Comparison of ENCODE assay signal across 9 mouse cellular contexts in the genomic region with DNA sequence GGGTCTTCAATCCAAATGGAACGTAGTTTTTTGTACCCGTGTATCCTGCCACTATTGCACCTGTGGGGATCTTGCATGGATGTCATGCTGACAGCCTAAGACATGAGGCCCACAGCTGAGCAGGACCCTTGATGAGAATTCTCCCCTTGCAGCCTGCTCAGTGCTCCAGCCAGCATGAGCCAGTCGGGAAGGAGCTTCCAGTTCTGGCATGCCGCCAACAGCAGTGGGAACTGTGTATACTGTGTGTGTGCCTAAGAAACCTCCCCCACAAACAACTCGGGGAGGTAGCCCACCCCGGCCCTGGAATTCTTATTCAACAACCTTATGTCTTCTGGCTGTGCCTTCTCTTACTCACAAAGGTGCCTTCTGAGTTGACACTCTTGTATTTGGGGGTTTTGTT. TPM values are rescaled to one million over a fixed set of nuclear protein-coding genes. Genes with fewer than 3 reads are reported as not detected.
DNase-seq lines count a peak whose midpoint lies in the region; ATAC-seq and TF ChIP-seq lines count a peak whose summit lies in the region.
"Had no signal": no experiment of that assay in that cellular context is flagged by ENCODE, and none has a peak within 500 bp of the region (broad histone marks: within the 10 kb centered on the region; RNA-seq: fewer than 3 reads in every experiment).

No protein-coding gene starts in this region.

- peak; percentile 19 to 22 for DNase-seq in adrenal gland, postnatal 36 days
- no peak for DNase-seq in adrenal gland, adult (ENCODE audit: inconsistent age in 2 of 2, low spot score in 1 of 2)
- DNase-seq in hindbrain, embryonic 11.5 days (ENCODE audit: low spot score) = no peak
- DNase-seq in midbrain, postnatal 0 days (ENCODE audit: low spot score) = peak; percentile 36
- DNase-seq in lung, postnatal 14 days = peak; percentile 52
- DNase-seq in spleen, postnatal 10 days (ENCODE audit: low spot score in 2 of 2) = no peak

- ATAC-seq in hindbrain, embryonic 16.5 days = peak; percentile 50; the same call in 1 of the 2 replicates
- no peak for ATAC-seq in hindbrain, embryonic 11.5 days (ENCODE audit: low FRiP score)
- ATAC-seq in midbrain, postnatal 0 days (ENCODE audit: low FRiP score) = no peak
- ATAC-seq in midbrain, embryonic 13.5 days = no peak

- no peak overlapping the region for H3K9ac ChIP-seq in hindbrain, embryonic 16.5 days (ENCODE audit: low read depth, low read length)
- H3K9ac ChIP-seq in hindbrain, embryonic 11.5 days (ENCODE audit: low read depth, low read length) = no peak overlapping the region
- no peak overlapping the region for H3K9ac ChIP-seq in midbrain, postnatal 0 days (replicated peaks; ENCODE audit: low read length, poor library complexity, severe bottlenecking)
- H3K9ac ChIP-seq in midbrain, embryonic 13.5 days (replicated peaks) = no peak overlapping the region

- no peak overlapping the region for H3K4me2 ChIP-seq in hindbrain, embryonic 16.5 days (ENCODE audit: low read length)
- H3K4me2 ChIP-seq in hindbrain, embryonic 11.5 days (replicated peaks; ENCODE audit: low read depth, low read length) = no peak overlapping the region
- H3K4me2 ChIP-seq in midbrain, postnatal 0 days (ENCODE audit: low read depth, low read length, poor library complexity, severe bottlenecking) = no peak overlapping the region
- H3K4me2 ChIP-seq in midbrain, embryonic 13.5 days (replicated peaks) = no peak overlapping the region

- no peaks in the 10 kb centered on the region for H3K9me3 ChIP-seq in hindbrain, embryonic 16.5 days (ENCODE audit: control insufficient read depth, low read length)
- no peaks in the 10 kb centered on the region for H3K9me3 ChIP-seq in hindbrain, embryonic 11.5 days (ENCODE audit: control insufficient read depth, low read length)
- H3K9me3 ChIP-seq in midbrain, postnatal 0 days (ENCODE audit: low read length) = no peaks in the 10 kb centered on the region
- no peaks in the 10 kb centered on the region for H3K9me3 ChIP-seq in midbrain, embryonic 13.5 days
- H3K9me3 ChIP-seq: megakaryocyte, embryonic 14.5 days had no signal

- H3K27ac ChIP-seq in hindbrain, embryonic 16.5 days (ENCODE audit: low read depth, low read length) = no peak overlapping the region
- no peak overlapping the region for H3K27ac ChIP-seq in hindbrain, embryonic 11.5 days (ENCODE audit: low read depth, low read length)
- no peak overlapping the region for H3K27ac ChIP-seq in midbrain, postnatal 0 days (ENCODE audit: low read depth, low read length)
- no peak overlapping the region for H3K27ac ChIP-seq in midbrain, embryonic 13.5 days

- 0 out of 2 replicates have a peak, but pooled peaks cover 3% of the 10 kb centered on the region for H3K4me1 ChIP-seq in hindbrain, embryonic 16.5 days (ENCODE audit: control insufficient read depth, insufficient read depth, low read depth, low read length)
- no peaks in the 10 kb centered on the region for H3K4me1 ChIP-seq in hindbrain, embryonic 11.5 days (replicated peaks; ENCODE audit: control insufficient read depth, insufficient read depth, low read length)
- H3K4me1 ChIP-seq in midbrain, postnatal 0 days (ENCODE audit: insufficient read depth, low read length) = no peaks in the 10 kb centered on the region
- 0 out of 2 replicates have a peak, but pooled peaks cover 2% of the 10 kb centered on the region for H3K4me1 ChIP-seq in midbrain, embryonic 13.5 days (replicated peaks)
- H3K4me1 ChIP-seq: megakaryocyte, embryonic 14.5 days had no signal

- TF ChIP-seq CTCF in midbrain, postnatal 0 days (IDR thresholded peaks at IDR 0.05) = no peak

- H3K4me3 ChIP-seq in hindbrain, embryonic 16.5 days (ENCODE audit: low read length) = no peak overlapping the region
- H3K4me3 ChIP-seq in hindbrain, embryonic 11.5 days (ENCODE audit: low read depth, low read length) = no peak overlapping the region
- H3K4me3 ChIP-seq in midbrain, postnatal 0 days (ENCODE audit: low read depth, low read length) = no peak overlapping the region
- H3K4me3 ChIP-seq in midbrain, embryonic 13.5 days (replicated peaks) = no peak overlapping the region
- H3K4me3 ChIP-seq: megakaryocyte, embryonic 14.5 days had no signal

- no peaks in the 10 kb centered on the region for H3K27me3 ChIP-seq in hindbrain, embryonic 16.5 days (replicated peaks; ENCODE audit: control insufficient read depth, insufficient read depth, low read length)
- no peaks in the 10 kb centered on the region for H3K27me3 ChIP-seq in hindbrain, embryonic 11.5 days (ENCODE audit: control insufficient read depth, insufficient read depth, low read length)
- no peaks in the 10 kb centered on the region for H3K27me3 ChIP-seq in midbrain, postnatal 0 days (ENCODE audit: insufficient read depth, low read length)
- no peaks in the 10 kb centered on the region for H3K27me3 ChIP-seq in midbrain, embryonic 13.5 days

- 57% methylated on average over 6 of the region's 6 CpGs for WGBS in hindbrain, embryonic 16.5 days
- 83% methylated on average over 6 of the region's 6 CpGs for WGBS in hindbrain, embryonic 11.5 days
- WGBS in midbrain, postnatal 0 days = 53% methylated on average over 6 of the region's 6 CpGs
- 72% methylated on average over 6 of the region's 6 CpGs for WGBS in midbrain, embryonic 13.5 days

- H3K36me3 ChIP-seq in hindbrain, embryonic 16.5 days (ENCODE audit: control insufficient read depth, insufficient read depth, low read length) = peaks cover 8% of the 10 kb centered on the region
- H3K36me3 ChIP-seq in hindbrain, embryonic 11.5 days (ENCODE audit: control insufficient read depth, insufficient read depth, low read length) = no peaks in the 10 kb centered on the region
- H3K36me3 ChIP-seq in midbrain, postnatal 0 days (ENCODE audit: insufficient read depth, low read length) = peaks cover 15% of the 10 kb centered on the region
- H3K36me3 ChIP-seq in midbrain, embryonic 13.5 days = peaks cover 22% of the 10 kb centered on the region

RNA-seq across cellular contexts. Expression of a gene that starts 20.4 kb away (rescaled TPM):
- 10 to 100 TPM; 49.6 to 52.0 TPM for total RNA-seq in adrenal gland, postnatal 36 days (2021)
- polyA plus RNA-seq in hindbrain, embryonic 16.5 days (2015; fragmentation: Nextera tagmentation; extraction: Ambion mirVana) = 22.2 and 24.7 TPM in 2 replicates
- 26.0 and 28.7 TPM in 2 replicates for polyA plus RNA-seq in hindbrain, embryonic 11.5 days (2014; fragmentation: Nextera tagmentation; extraction: Ambion mirVana)
- total RNA-seq in midbrain, postnatal 0 days (2014; rRNA removed) = 32.2 and 33.0 TPM in 2 replicates
- 19.2 and 20.1 TPM in 2 replicates for polyA plus RNA-seq in midbrain, postnatal 0 days (2015; fragmentation: Nextera tagmentation; extraction: Ambion mirVana)
- 20.4 and 23.3 TPM in 2 replicates for polyA plus RNA-seq in midbrain, embryonic 13.5 days (2015; fragmentation: Nextera tagmentation; extraction: Ambion mirVana)

RNA-seq across cellular contexts. Expression of a gene that starts 21.7 kb away (rescaled TPM):
- total RNA-seq in adrenal gland, postnatal 36 days (2021) = 10 to 100 TPM; 62.0 to 66.5 TPM
- polyA plus RNA-seq in hindbrain, embryonic 16.5 days (2015; fragmentation: Nextera tagmentation; extraction: Ambion mirVana) = 45.9 and 47.6 TPM in 2 replicates
- polyA plus RNA-seq in hindbrain, embryonic 11.5 days (2014; fragmentation: Nextera tagmentation; extraction: Ambion mirVana) = 38.0 and 38.1 TPM in 2 replicates
- total RNA-seq in midbrain, postnatal 0 days (2014; rRNA removed) = 34.8 and 42.3 TPM in 2 replicates
- polyA plus RNA-seq in midbrain, postnatal 0 days (2015; fragmentation: Nextera tagmentation; extraction: Ambion mirVana) = 47.9 and 48.1 TPM in 2 replicates
- polyA plus RNA-seq in midbrain, embryonic 13.5 days (2015; fragmentation: Nextera tagmentation; extraction: Ambion mirVana) = 39.4 and 42.9 TPM in 2 replicates

RNA-seq across cellular contexts. Expression of a gene that starts 43.4 kb away (rescaled TPM):
- total RNA-seq in adrenal gland, postnatal 36 days (2021) = 1 to 10 TPM; 1.5 to 1.8 TPM
- 6.0 and 7.8 TPM in 2 replicates for polyA plus RNA-seq in hindbrain, embryonic 16.5 days (2015; fragmentation: Nextera tagmentation; extraction: Ambion mirVana)
- polyA plus RNA-seq in hindbrain, embryonic 11.5 days (2014; fragmentation: Nextera tagmentation; extraction: Ambion mirVana) = 6.6 and 7.0 TPM in 2 replicates
- total RNA-seq in midbrain, postnatal 0 days (2014; rRNA removed) = 9.2 and 14.1 TPM in 2 replicates
- polyA plus RNA-seq in midbrain, postnatal 0 days (2015; fragmentation: Nextera tagmentation; extraction: Ambion mirVana) = 7.1 and 8.6 TPM in 2 replicates
- 4.3 and 5.1 TPM in 2 replicates for polyA plus RNA-seq in midbrain, embryonic 13.5 days (2015; fragmentation: Nextera tagmentation; extraction: Ambion mirVana)

RNA-seq across cellular contexts. Expression of a gene that starts 43.8 kb away (rescaled TPM):
- 10 to 100 TPM; 69.7 to 87.6 TPM for total RNA-seq in adrenal gland, postnatal 36 days (2021)
- polyA plus RNA-seq in hindbrain, embryonic 16.5 days (2015; fragmentation: Nextera tagmentation; extraction: Ambion mirVana) = 69.2 and 79.3 TPM in 2 replicates
- 13.9 and 15.8 TPM in 2 replicates for polyA plus RNA-seq in hindbrain, embryonic 11.5 days (2014; fragmentation: Nextera tagmentation; extraction: Ambion mirVana)
- total RNA-seq in midbrain, postnatal 0 days (2014; rRNA removed) = 108 and 120 TPM in 2 replicates
- 49.4 and 51.6 TPM in 2 replicates for polyA plus RNA-seq in midbrain, postnatal 0 days (2015; fragmentation: Nextera tagmentation; extraction: Ambion mirVana)
- 47.8 and 50.1 TPM in 2 replicates for polyA plus RNA-seq in midbrain, embryonic 13.5 days (2015; fragmentation: Nextera tagmentation; extraction: Ambion mirVana)

RNA-seq across cellular contexts. Expression of a gene that starts 57.8 kb away (rescaled TPM):
- total RNA-seq in adrenal gland, postnatal 36 days (2021) = 10 to 100 TPM; 65.2 to 70.3 TPM
- polyA plus RNA-seq in hindbrain, embryonic 16.5 days (2015; fragmentation: Nextera tagmentation; extraction: Ambion mirVana) = 100 and 101 TPM in 2 replicates
- polyA plus RNA-seq in hindbrain, embryonic 11.5 days (2014; fragmentation: Nextera tagmentation; extraction: Ambion mirVana) = 113 and 118 TPM in 2 replicates
- 88.6 and 92.6 TPM in 2 replicates for total RNA-seq in midbrain, postnatal 0 days (2014; rRNA removed)
- 83.1 and 87.8 TPM in 2 replicates for polyA plus RNA-seq in midbrain, postnatal 0 days (2015; fragmentation: Nextera tagmentation; extraction: Ambion mirVana)
- polyA plus RNA-seq in midbrain, embryonic 13.5 days (2015; fragmentation: Nextera tagmentation; extraction: Ambion mirVana) = 91.5 and 95.5 TPM in 2 replicates

Comparison
In these comparisons a context has a peak if more than half of its experiments do, and no peak if none do; other contexts are left out.
1. DNase-seq: peak in adrenal gland, postnatal 36 days (2 of 2), midbrain, postnatal 0 days (single experiment) and lung, postnatal 14 days (single experiment); none in adrenal gland, adult (0 of 2), hindbrain, embryonic 11.5 days (single experiment) and spleen, postnatal 10 days (0 of 2).